Mouse (Mus musculus): Measurements from ENCODE around the gene Ly6c2. TPM values are rescaled to one million over a fixed set of nuclear protein-coding genes. Genes with fewer than 3 reads are reported as not detected.
"Not testable (repeated sequence)": the region's sequence is repeated elsewhere in the genome, so short reads cannot be mapped to it uniquely, and the experiment has no call there.

Ly6c2 gene
- polyA plus RNA-seq (2014; fragmentation: Nextera tagmentation; extraction: Ambion mirVana) = 0.13 TPM in 1 of 2 replicates, not detected in the other

DNA sequence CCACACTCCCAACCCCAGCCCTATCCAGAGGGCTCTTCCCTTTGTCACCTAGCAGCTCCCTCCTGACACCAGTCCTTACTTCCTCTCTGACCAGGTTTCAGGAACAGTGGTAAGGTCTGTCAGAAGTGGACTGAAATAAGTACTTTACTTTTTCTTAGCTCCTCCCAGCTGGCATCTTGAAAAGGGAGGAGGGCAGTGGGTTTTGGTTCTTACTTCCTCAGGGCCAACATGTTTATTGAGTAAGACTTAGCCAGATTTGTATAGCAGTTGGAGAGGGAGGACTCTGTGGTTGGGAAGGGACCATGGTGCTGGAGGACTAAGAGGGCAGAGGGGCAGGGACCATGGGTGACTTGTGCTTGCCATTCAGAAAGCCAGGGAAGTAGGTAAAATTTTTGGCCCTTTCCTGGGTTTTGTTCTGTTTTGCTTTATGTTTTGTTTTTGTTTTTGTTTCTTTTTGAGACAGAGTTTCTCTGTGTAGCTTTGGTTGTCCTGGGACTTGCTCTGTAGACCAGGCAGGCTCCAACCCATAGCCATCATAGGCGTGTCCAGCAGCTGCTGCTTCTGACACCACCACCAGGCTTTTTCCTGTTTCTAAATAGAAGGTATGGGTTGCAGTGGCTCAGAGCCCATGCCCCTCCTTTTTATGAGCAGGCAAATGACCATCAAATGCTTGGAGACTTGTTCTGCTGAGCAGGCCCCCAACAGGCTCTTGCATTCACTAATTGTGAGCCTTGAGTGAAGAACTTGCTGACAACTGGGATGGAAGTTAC lies at the start of gene Ly6c2:
Gene Ly6c2, minus strand, starts transcription at position 110 of the 770 bp plus-strand sequence.
- H3K4me3 ChIP-seq (ENCODE audit: low read depth, low read length); H3K9ac ChIP-seq (ENCODE audit: low read length); ATAC-seq (ENCODE audit: insufficient number of reproducible peaks, low FRiP score, low TSS enrichment, low read depth); H3K9me3 ChIP-seq (ENCODE audit: control insufficient read depth, low read length); H3K4me1 ChIP-seq (ENCODE audit: control insufficient read depth, insufficient read depth, low read length); H3K36me3 ChIP-seq (ENCODE audit: control insufficient read depth, insufficient read depth, low read length); DNase-seq (ENCODE audit: low spot score); H3K4me2 ChIP-seq (ENCODE audit: low read depth, severe bottlenecking); H3K27ac ChIP-seq (replicated peaks; ENCODE audit: low read depth, low read length); H3K27me3 ChIP-seq (ENCODE audit: control insufficient read depth, insufficient read depth, low read length): not testable (repeated sequence)
- 83% methylated on average over 1 of the region's 1 CpGs for whole genome bisulfite sequencing

GRCm38 (mm10) chr15:75157646-75158045 lies 45.9 kb upstream of the Ly6c2 start:
- Histone ChIP-seq H3K4me2 (ENCODE audit: low read depth, severe bottlenecking) (no peak overlapping the region), H3K4me1 (ENCODE audit: control insufficient read depth, insufficient read depth, low read length) (no peaks in the 10 kb centered on the region), H3K27ac (replicated peaks; ENCODE audit: low read depth, low read length) (no peak overlapping the region), H3K9ac (ENCODE audit: low read length) (no peak overlapping the region), H3K4me3 (ENCODE audit: low read depth, low read length) (no peak overlapping the region), H3K9me3 (ENCODE audit: control insufficient read depth, low read length) (no peaks in the 10 kb centered on the region), H3K27me3 (ENCODE audit: control insufficient read depth, insufficient read depth, low read length) (no peaks in the 10 kb centered on the region), H3K36me3 (ENCODE audit: control insufficient read depth, insufficient read depth, low read length) (no peaks in the 10 kb centered on the region)
- 48% methylated on average over 1 of the region's 1 CpGs for WGBS
- no peak for DNase-seq (ENCODE audit: low spot score)
- no peak for ATAC-seq (ENCODE audit: insufficient number of reproducible peaks, low FRiP score, low TSS enrichment, low read depth)

DNA sequence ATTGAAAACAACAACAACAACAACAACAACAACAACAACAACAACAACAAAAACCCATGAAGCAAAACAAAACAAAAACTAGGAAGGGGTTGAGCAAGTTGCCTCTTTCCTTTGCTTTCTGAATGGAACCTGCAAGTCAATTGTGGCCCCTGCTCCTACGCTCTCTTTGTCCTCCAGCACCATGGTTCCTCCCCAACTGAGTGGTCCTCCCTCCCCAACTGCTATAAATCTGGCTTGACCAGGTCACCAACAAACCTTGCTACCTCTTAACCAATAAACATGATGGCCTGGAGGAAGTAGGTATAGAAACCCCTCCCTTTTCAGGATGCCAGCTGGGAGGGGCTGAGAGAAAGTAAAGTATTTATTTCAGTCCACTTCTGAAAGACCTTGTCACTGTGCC lies 43.2 kb upstream of the Ly6c2 start, which contains the start of gene Ly6g:
Gene Ly6g, plus strand, starts transcription at position 301 of the 400 bp plus-strand sequence.
- 88% methylated on average over 1 of the region's 1 CpGs for WGBS
- H3K27me3 ChIP-seq (ENCODE audit: control insufficient read depth, insufficient read depth, low read length) = no peaks in the 10 kb centered on the region
- no peak within 1 kb of the TSS for H3K4me3 ChIP-seq (ENCODE audit: low read depth, low read length)
- H3K9me3 ChIP-seq (ENCODE audit: control insufficient read depth, low read length) = no peaks in the 10 kb centered on the region
- H3K4me1 ChIP-seq (ENCODE audit: control insufficient read depth, insufficient read depth, low read length) = no peaks in the 10 kb centered on the region
- H3K4me2 ChIP-seq (ENCODE audit: low read depth, severe bottlenecking) = no peak within 1 kb of the TSS
- H3K27ac ChIP-seq (replicated peaks; ENCODE audit: low read depth, low read length) = no peak within 1 kb of the TSS
- H3K9ac ChIP-seq (ENCODE audit: low read length) = no peak within 1 kb of the TSS
- no peak for DNase-seq (ENCODE audit: low spot score)
- ATAC-seq (ENCODE audit: insufficient number of reproducible peaks, low FRiP score, low TSS enrichment, low read depth) = no peak
- H3K36me3 ChIP-seq (ENCODE audit: control insufficient read depth, insufficient read depth, low read length) = no peaks in the 10 kb centered on the region

- no peak for DNase-seq (ENCODE audit: low spot score)
- Histone ChIP-seq H3K36me3 (ENCODE audit: control insufficient read depth, insufficient read depth, low read length) (no peaks in the 10 kb centered on the region), H3K27ac (replicated peaks; ENCODE audit: low read depth, low read length) (no peak overlapping the region), H3K9me3 (ENCODE audit: control insufficient read depth, low read length) (no peaks in the 10 kb centered on the region), H3K9ac (ENCODE audit: low read length) (no peak overlapping the region), H3K4me3 (ENCODE audit: low read depth, low read length) (no peak overlapping the region), H3K4me1 (ENCODE audit: control insufficient read depth, insufficient read depth, low read length) (no peaks in the 10 kb centered on the region), H3K4me2 (ENCODE audit: low read depth, severe bottlenecking) (no peak overlapping the region), H3K27me3 (ENCODE audit: control insufficient read depth, insufficient read depth, low read length) (no peaks in the 10 kb centered on the region)
- no peak for ATAC-seq (ENCODE audit: insufficient number of reproducible peaks, low FRiP score, low TSS enrichment, low read depth)
Observed at GRCm38 (mm10) chr15:75153087-75153486, 41.3 kb upstream of the Ly6c2 start.

- Histone ChIP-seq H3K36me3 (ENCODE audit: control insufficient read depth, insufficient read depth, low read length) (no peaks in the 10 kb centered on the region), H3K4me2 (ENCODE audit: low read depth, severe bottlenecking) (no peak overlapping the region), H3K27me3 (ENCODE audit: control insufficient read depth, insufficient read depth, low read length) (no peaks in the 10 kb centered on the region), H3K4me3 (ENCODE audit: low read depth, low read length) (no peak overlapping the region), H3K4me1 (ENCODE audit: control insufficient read depth, insufficient read depth, low read length) (no peaks in the 10 kb centered on the region), H3K9me3 (ENCODE audit: control insufficient read depth, low read length) (no peaks in the 10 kb centered on the region), H3K27ac (replicated peaks; ENCODE audit: low read depth, low read length) (no peak overlapping the region), H3K9ac (ENCODE audit: low read length) (no peak overlapping the region)
- DNase-seq (ENCODE audit: low spot score) = no peak
- 65% methylated on average over 3 of the region's 3 CpGs for WGBS
- no peak for ATAC-seq (ENCODE audit: insufficient number of reproducible peaks, low FRiP score, low TSS enrichment, low read depth)
Observed at GRCm38 (mm10) chr15:75143735-75144134, 32.0 kb upstream of the Ly6c2 start.

DNA sequence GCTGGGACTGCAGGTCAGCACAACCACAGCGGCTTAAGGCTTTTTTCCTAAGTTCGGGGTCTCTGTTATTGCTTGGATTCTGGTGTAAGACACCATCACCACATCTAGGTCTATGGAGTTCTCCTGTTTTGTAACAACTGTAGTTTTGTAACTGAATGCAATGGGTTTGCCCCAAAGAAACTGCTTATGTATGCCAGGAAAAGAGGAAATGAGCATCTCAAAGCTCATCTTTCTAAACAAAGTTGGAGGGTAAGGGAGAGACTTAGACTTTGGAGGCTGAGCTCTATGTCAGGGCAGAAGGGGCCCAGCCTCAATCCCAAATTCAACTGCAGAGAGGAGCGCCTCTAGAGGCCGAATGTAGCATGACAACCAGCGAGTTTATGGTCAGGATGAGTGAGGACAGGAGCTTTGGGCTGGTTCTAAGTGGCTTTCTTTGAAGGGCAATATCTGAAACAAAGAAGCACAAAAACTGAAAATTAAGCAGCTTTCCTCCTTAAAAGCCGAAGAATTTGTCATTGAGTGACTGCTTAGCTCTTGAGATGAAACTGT lies 30.1 kb upstream of the Ly6c2 start:
- not testable (repeated sequence) for H3K9me3 ChIP-seq (ENCODE audit: control insufficient read depth, low read length); H3K4me1 ChIP-seq (ENCODE audit: control insufficient read depth, insufficient read depth, low read length); ATAC-seq (ENCODE audit: insufficient number of reproducible peaks, low FRiP score, low TSS enrichment, low read depth); H3K9ac ChIP-seq (ENCODE audit: low read length); H3K27me3 ChIP-seq (ENCODE audit: control insufficient read depth, insufficient read depth, low read length); H3K4me3 ChIP-seq (ENCODE audit: low read depth, low read length); H3K36me3 ChIP-seq (ENCODE audit: control insufficient read depth, insufficient read depth, low read length); H3K4me2 ChIP-seq (ENCODE audit: low read depth, severe bottlenecking); H3K27ac ChIP-seq (replicated peaks; ENCODE audit: low read depth, low read length)
- DNase-seq (ENCODE audit: low spot score) = peak; percentile 59
- WGBS = 37% methylated on average over 5 of the region's 6 CpGs

- H3K9ac ChIP-seq (ENCODE audit: low read length); H3K27me3 ChIP-seq (ENCODE audit: control insufficient read depth, insufficient read depth, low read length); H3K9me3 ChIP-seq (ENCODE audit: control insufficient read depth, low read length); H3K27ac ChIP-seq (replicated peaks; ENCODE audit: low read depth, low read length); DNase-seq (ENCODE audit: low spot score); H3K4me1 ChIP-seq (ENCODE audit: control insufficient read depth, insufficient read depth, low read length); H3K36me3 ChIP-seq (ENCODE audit: control insufficient read depth, insufficient read depth, low read length); H3K4me3 ChIP-seq (ENCODE audit: low read depth, low read length); ATAC-seq (ENCODE audit: insufficient number of reproducible peaks, low FRiP score, low TSS enrichment, low read depth); H3K4me2 ChIP-seq (ENCODE audit: low read depth, severe bottlenecking): not testable (repeated sequence)
- 75% methylated on average over 3 of the region's 3 CpGs for WGBS
Observed at GRCm38 (mm10) chr15:75137739-75138138, 26.0 kb upstream of the Ly6c2 start.

DNA sequence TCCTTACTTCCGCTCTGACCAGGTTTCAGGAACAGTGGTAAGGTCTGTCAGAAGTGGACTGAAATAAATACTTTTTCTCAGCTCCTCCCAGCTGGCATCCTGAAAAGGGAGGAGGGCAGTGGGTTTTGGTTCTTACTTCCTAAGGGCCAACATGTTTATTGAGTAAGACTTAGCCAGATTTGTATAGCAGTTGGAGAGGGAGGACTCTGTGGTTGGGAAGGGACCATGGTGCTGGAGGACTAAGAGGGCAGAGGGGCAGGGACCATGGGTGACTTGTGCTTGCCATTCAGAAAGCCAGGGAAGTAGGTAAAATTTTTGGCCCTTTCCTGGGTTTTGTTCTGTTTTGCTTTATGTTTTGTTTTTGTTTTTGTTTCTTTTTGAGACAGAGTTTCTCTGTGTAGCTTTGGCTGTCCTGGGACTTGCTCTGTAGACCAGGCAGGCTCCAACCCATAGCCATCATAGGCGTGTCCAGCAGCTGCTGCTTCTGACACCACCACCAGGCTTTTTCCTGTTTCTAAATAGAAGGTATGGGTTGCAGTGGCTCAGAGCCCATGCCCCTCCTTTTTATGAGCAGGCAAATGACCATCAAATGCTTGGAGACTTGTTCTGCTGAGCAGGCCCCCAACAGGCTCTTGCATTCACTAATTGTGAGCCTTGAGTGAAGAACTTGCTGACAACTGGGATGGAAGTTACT lies 23.5 kb upstream of the Ly6c2 start:
- not testable (repeated sequence) for H3K9ac ChIP-seq (ENCODE audit: low read length); H3K27ac ChIP-seq (replicated peaks; ENCODE audit: low read depth, low read length); H3K4me3 ChIP-seq (ENCODE audit: low read depth, low read length); ATAC-seq (ENCODE audit: insufficient number of reproducible peaks, low FRiP score, low TSS enrichment, low read depth); H3K36me3 ChIP-seq (ENCODE audit: control insufficient read depth, insufficient read depth, low read length); H3K4me1 ChIP-seq (ENCODE audit: control insufficient read depth, insufficient read depth, low read length); DNase-seq (ENCODE audit: low spot score); H3K4me2 ChIP-seq (ENCODE audit: low read depth, severe bottlenecking); H3K9me3 ChIP-seq (ENCODE audit: control insufficient read depth, low read length); H3K27me3 ChIP-seq (ENCODE audit: control insufficient read depth, insufficient read depth, low read length)
- WGBS = 93% methylated on average over 1 of the region's 2 CpGs
